In the genomic region with DNA sequence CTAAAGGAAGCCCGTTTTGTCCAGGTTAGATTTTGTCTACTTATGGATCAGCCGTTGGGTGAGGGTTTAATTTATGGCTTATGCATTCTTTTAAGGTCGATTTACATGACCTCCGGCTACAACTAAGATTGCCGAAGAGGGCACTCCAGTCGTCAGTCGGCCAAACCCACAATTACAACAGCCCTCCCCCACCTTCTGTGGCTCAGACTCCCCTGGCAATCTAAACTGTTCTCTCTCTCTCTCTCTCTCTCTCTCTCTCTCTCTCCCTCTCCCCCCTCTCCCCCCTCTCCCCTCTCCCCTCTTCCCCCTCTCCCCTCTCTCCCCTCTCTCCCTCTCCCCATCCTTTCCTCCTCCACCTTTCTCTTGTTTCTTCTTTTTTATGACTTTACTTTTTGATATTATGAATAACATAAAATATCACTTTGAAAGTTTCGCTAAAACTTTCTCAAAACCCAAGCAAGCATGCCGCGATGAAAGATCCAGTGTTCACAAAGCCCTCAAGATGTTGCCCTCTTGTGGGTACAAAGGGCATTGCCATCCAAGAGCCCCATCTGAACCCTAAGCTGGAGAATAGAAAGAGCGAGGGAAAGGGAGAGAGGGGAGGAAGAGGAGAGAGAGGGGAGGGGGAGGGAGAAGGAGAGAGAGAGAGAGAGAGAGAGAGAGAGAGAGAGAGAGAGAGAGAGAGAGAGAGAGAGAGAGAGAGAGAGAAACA, we compare ENCODE assay signal across 7 mouse cellular contexts. TPM values are rescaled to one million over a fixed set of nuclear protein-coding genes. Genes with fewer than 3 reads are reported as not detected.
DNase-seq lines count a peak whose midpoint lies in the region; ATAC-seq lines count a peak whose summit lies in the region.

No protein-coding gene starts in this region.

- intact Hi-C loops in left cerebral cortex, postnatal 36 days (cut with DNase I), result loop anchor here (5.0 kb wide), 3 partner anchors 205 to 1160 kb away; no protein-coding TSS in a partner anchor

- H3K36me3 ChIP-seq in hindbrain, embryonic 16.5 days (ENCODE audit: control insufficient read depth, insufficient read depth, low read length), result no peaks in the 10 kb centered on the region
- no peaks in the 10 kb centered on the region for H3K36me3 ChIP-seq in midbrain, embryonic 10.5 days

- peaks cover 34% of the 10 kb centered on the region for H3K4me1 ChIP-seq in hindbrain, embryonic 16.5 days (ENCODE audit: control insufficient read depth, insufficient read depth, low read depth, low read length)
- peaks cover 64% of the 10 kb centered on the region for H3K4me1 ChIP-seq in midbrain, embryonic 10.5 days

- DNase-seq in ZHBTc4 (ENCODE audit: low read depth, low spot score), result peak; percentile 88
- peak; percentile 88 to 90 for DNase-seq in cerebellum, postnatal 10 days
- peak; percentile 88 for DNase-seq in gastrocnemius, adult 18-20 months (ENCODE audit: low spot score)
- DNase-seq in left cerebral cortex, postnatal 36 days (ENCODE audit: low spot score in 2 of 2), result peak; percentile 44 to 66
- DNase-seq in midbrain, embryonic 10.5 days (ENCODE audit: low spot score), result peak; percentile 81
- DNase-seq in spleen, postnatal 10 days (ENCODE audit: low spot score in 2 of 2), result peak; percentile 73 to 86

- H3K27ac ChIP-seq in hindbrain, embryonic 16.5 days (ENCODE audit: low read depth, low read length), result peak overlapping the region; percentile 81
- peak overlapping the region; percentile 98 for H3K27ac ChIP-seq in midbrain, embryonic 10.5 days (replicated peaks)

- no peaks in the 10 kb centered on the region for H3K9me3 ChIP-seq in hindbrain, embryonic 16.5 days (ENCODE audit: control insufficient read depth, low read length)
- no peaks in the 10 kb centered on the region for H3K9me3 ChIP-seq in midbrain, embryonic 10.5 days (replicated peaks)

- peak overlapping the region; percentile 76; the same call in 1 of the 2 replicates for H3K9ac ChIP-seq in hindbrain, embryonic 16.5 days (ENCODE audit: low read depth, low read length)

- WGBS in hindbrain, embryonic 16.5 days, result under 1% methylated on average over 11 of the region's 11 CpGs
- 2% methylated on average over 11 of the region's 11 CpGs for WGBS in midbrain, embryonic 10.5 days

- H3K27me3 ChIP-seq in hindbrain, embryonic 16.5 days (replicated peaks; ENCODE audit: control insufficient read depth, insufficient read depth, low read length), result peaks cover 36% of the 10 kb centered on the region
- H3K27me3 ChIP-seq in midbrain, embryonic 10.5 days (ENCODE audit: low read depth, poor library complexity, severe bottlenecking), result peaks cover 53% of the 10 kb centered on the region

- H3K4me2 ChIP-seq in hindbrain, embryonic 16.5 days (ENCODE audit: low read length), result peak overlapping the region; percentile 100

- peak overlapping the region; percentile 61 for H3K4me3 ChIP-seq in hindbrain, embryonic 16.5 days (ENCODE audit: low read length)
- peak overlapping the region; percentile 78 for H3K4me3 ChIP-seq in midbrain, embryonic 10.5 days

- ATAC-seq in hindbrain, embryonic 16.5 days, result no peak; the same call in 1 of the 2 replicates

RNA-seq across cellular contexts. Expression of gene Sox6, which starts 5.8 kb away (rescaled TPM):
- total RNA-seq in gastrocnemius, adult 18-20 months (2021), result 100 to 1,000 TPM; 138 to 186 TPM
- polyA plus RNA-seq in hindbrain, embryonic 16.5 days (2015; fragmentation: Nextera tagmentation; extraction: Ambion mirVana), result 29.2 and 31.2 TPM in 2 replicates
- total RNA-seq in left cerebral cortex, postnatal 36 days (2021), result 10 to 100 TPM; 25.8 to 32.7 TPM
- 25.5 and 31.8 TPM in 2 replicates for polyA plus RNA-seq in midbrain, embryonic 10.5 days (2016; fragmentation: Nextera tagmentation; extraction: Ambion mirVana)

RNA-seq across cellular contexts. Expression of gene 1110004F10Rik, which starts 6.4 kb away (rescaled TPM):
- 10 to 100 TPM; 44.7 to 46.5 TPM for total RNA-seq in gastrocnemius, adult 18-20 months (2021)
- polyA plus RNA-seq in hindbrain, embryonic 16.5 days (2015; fragmentation: Nextera tagmentation; extraction: Ambion mirVana), result 309 and 311 TPM in 2 replicates
- total RNA-seq in left cerebral cortex, postnatal 36 days (2021), result 100 to 1,000 TPM in 1 of 2 experiments, 10 to 100 TPM in 1; 94.8 to 103 TPM
- 370 and 371 TPM in 2 replicates for polyA plus RNA-seq in midbrain, embryonic 10.5 days (2016; fragmentation: Nextera tagmentation; extraction: Ambion mirVana)

RNA-seq across cellular contexts. Expression of gene Gm4353, which starts 51.7 kb away (rescaled TPM):
- total RNA-seq in gastrocnemius, adult 18-20 months (2021), result 1 to 10 TPM; 1.5 to 1.9 TPM
- 0.61 and 2.3 TPM in 2 replicates for polyA plus RNA-seq in hindbrain, embryonic 16.5 days (2015; fragmentation: Nextera tagmentation; extraction: Ambion mirVana)
- 1 to 10 TPM; 2.6 to 4.7 TPM for total RNA-seq in left cerebral cortex, postnatal 36 days (2021)
- polyA plus RNA-seq in midbrain, embryonic 10.5 days (2016; fragmentation: Nextera tagmentation; extraction: Ambion mirVana), result 0.71 and 1.0 TPM in 2 replicates

Comparison
In these comparisons a context has a peak if more than half of its experiments do, and no peak if none do; other contexts are left out.
1. RNA of gene Sox6, which starts 5.8 kb away (total RNA-seq): 138 to 186 TPM in gastrocnemius, adult 18-20 months; 25.8 to 32.7 TPM in left cerebral cortex, postnatal 36 days; every median in the first group is over 4 times any median in the second.
2. Peak in every context shown above with its lines, with median percentiles within 50 percentile points of each other: DNase-seq.